Mouse (Mus musculus): Measurements from ENCODE around the gene M1ap.

M1ap gene

DNA sequence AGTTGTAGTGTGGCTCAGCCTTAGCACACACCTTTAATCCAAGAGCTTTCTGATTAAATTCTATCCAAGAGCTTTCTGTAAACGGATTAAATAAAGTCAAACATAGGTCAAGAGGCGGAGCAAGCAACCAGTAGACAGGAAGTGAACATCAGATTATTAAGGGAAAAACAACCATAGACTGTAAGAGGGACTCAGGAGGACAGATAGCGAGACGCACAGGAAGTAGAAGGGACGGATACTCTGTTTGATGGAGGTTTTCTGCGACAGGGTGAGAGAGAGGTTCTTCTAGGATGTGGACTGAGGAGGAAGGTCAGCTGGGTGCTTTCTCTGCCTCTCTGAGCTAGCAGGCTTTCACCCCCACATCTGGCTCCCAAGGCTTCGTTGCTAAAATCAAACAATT is 63.3 kb downstream of the M1ap start:
- peak; percentile 67 for DNase-seq (ENCODE audit: low spot score)

DNA sequence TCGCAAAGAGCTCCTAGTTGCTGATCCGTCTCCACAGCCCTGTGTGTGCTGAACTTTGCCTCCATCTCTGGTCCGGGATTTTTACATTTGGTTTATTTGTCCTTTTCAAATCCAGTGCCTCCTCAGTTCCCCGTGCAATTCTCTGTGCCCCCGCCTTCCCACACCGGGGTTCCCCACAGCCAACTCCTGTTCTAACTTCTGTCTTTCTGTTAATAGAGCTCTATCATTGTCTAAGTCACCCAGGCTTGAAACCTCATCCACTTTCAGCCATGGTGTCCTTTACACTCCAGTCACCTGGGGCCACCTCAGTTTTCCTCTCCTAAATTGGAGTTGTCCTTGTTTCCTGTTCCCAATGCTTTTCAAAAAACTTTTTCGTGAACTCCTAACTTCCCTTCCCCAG is 64.6 kb downstream of the M1ap start:
- DNase-seq (ENCODE audit: low spot score), result no peak

- DNase-seq (ENCODE audit: low spot score), result no peak
Observed at GRCm38 (mm10) chr6:83011756-83012155, 65.1 kb downstream of the M1ap start.

DNA sequence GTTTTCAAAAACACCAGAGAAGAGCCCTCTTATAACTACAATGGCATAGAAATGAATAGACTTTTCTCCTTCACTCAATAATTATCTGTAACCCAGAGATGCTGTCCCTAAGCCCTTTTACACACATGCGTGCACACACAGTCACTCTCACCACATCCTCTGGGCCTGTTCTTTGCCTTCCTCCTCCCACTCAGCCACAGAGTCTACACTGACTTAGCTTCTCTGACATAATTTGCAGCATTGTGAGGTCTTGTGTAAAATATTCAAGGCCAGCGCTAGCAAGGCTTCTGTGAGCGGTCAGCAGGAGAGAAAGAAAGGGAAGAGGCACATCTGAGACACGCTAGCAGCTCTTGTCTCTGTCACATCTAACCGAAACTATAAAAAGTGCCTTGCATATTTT is 66.7 kb downstream of the M1ap start:
- DNase-seq (ENCODE audit: low spot score), result peak; percentile 61

DNA sequence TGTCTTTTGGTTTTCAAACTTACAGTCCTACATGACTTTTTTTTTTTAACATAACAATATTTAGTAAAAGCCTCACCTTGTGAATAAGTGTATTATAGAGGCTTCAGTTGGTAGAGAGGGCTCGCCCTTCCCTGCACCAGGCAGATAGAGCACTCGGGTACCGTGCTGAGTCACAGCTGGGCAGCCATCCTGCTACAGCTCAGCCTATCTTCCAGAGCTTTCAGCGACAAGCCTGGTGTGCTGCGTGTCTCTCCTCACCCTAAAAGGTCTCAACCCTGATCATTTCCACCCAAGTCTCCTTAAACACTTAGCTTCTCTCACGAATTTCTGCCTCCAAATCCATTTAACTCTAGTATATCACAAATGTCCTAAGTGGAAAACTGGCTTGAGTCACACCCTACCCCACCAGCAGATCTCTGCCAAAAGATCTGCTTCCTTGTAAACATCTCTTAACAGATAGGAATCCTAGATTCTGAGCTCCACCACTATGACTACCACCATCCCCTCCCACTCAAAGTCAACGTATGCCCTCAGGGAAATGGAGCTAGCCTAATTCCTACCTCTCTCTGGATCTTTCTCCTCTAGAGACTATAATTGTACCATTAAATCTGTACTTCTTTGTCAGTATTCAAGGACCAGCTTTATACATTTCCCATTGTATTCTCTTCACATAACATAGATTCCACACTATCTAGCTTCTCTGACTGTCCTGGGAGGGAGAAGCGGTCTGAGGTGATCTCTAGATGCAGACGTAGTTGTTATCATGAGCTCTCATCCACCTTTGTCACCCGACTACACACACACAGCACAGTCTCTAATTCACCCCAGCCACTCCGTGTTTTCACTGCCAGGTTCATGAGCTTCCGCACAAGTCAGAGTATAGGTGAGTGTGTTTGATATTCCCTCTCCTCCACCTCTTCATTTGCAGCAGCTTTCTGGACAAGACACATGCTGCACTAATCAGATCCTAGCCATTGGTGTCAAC is 68.1 kb downstream of the M1ap start:
- DNase-seq (ENCODE audit: low spot score), result no peak

DNA sequence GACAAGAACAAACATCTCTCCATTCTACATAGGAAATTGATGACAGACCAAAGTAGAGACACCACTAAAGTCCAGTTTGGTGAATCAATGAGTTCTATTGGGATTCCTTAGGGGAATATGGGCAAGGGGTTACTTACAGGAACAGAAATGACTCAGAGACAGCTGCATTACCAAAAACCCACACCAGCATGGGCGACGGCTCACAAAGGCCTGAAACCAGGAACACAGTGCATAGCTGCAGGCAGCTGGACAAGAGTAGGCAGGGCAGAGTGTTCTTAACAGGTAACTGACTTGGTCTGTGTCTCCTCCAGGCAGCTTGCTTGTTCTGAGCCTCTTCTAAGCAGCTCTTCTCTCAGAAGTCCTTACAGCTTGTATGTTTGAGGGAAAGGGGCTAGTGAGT is 69.0 kb downstream of the M1ap start:
- no peak for DNase-seq (ENCODE audit: low spot score)

DNA sequence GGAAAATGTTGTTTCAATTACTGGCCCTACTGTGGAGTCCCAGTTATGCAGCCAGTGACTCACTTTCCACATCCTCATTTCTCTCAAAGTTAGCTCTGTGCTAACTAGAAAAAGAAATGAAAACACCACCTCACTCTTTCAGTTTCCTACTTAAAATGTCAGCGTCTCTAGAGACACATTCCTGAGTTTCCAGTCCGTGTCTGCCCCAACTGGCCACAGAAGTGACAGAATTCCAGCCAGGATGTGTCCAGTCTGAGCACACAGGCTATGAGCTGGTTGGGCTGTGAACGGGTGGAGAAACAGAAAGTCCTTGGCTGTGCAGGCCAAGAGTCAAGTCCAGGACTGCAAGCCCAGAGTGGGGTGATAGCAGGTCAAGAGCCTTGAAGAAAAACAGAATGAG is 70.5 kb downstream of the M1ap start:
- DNase-seq (ENCODE audit: low spot score), result no peak

DNA sequence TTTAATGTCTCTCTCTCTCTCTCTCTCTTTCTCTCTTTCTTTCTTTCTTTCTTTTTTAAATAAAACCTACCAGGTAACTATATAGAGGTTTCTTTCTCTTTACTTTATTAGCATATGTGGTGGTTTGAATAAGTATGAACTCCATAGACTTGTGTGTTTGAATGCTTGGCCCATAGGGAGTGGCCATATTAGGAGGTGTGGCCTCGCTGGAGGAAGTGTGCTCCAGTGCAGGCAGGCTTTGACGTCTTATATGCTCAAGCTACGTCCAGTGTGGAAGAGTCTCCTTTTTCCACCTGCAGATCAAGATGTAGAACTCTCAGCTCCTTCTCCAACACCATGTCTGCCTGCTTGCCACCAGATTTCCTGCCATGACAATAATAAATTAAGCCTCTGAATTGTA is 72.3 kb downstream of the M1ap start:
- DNase-seq (ENCODE audit: low spot score), result no peak

DNA sequence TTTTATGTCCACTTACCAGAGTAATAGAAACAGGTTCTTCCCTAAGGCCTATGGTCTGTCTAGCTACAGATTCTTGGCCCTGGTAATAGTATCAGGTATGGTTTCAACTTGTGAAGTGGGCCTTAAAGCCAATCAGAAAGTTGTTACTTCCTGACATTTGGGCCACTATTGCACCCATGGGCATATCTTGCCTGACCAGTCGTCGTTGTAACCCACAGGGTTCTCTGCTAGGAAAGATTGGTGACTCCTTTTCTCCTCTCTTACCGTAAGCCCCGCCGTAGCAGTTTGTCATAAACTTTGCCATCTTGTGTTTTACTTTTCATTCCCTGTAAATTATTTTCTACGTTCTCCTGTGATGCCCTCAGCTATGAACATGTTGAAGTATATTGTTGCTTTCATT is 73.4 kb downstream of the M1ap start:
- no peak for DNase-seq (ENCODE audit: low spot score)

DNA sequence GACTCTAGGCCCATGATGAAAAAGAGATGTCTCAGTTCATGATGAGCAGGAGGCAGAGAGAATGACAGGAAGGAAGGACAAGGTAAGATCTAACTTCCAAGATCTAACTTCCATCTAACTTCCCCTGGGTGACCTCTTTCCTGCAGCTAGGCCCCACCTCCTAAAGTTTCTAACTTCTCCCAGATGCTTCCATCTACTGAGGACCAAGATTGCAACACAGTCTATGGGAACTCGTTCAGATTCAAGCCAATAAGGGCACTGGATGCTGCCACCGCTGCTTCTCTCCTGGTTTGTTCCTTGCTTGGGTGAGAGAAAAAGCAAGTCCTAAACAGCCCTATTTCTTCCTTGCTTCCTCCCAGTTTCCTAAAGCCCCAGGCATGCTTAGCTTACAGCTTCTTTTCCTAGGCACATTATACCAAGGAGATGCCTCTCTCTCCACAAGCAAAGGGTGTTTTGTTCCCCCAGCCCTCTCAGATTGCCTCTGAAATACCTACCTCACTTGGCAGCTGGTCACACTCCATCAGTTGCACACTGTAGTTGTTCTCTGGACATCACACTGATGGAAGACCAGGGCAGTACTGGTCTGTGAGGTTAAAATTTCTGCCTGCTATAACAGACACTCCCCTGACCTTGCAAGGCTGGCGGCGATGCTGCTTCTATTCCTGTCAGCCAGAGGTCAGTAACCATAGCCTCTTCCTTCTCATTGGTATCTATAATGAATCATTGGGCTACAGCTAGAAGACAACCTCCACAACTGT is 74.3 kb downstream of the M1ap start:
- no peak for DNase-seq (ENCODE audit: low spot score)

- DNase-seq (ENCODE audit: low spot score), result no peak
Observed at GRCm38 (mm10) chr6:83023008-83023407, 76.3 kb downstream of the M1ap start.

GRCm38 (mm10) chr6:83023786-83024185 is 77.1 kb downstream of the M1ap start:
- DNase-seq (ENCODE audit: low spot score), result no peak

GRCm38 (mm10) chr6:83024421-83024820 is 77.7 kb downstream of the M1ap start:
- DNase-seq (ENCODE audit: low spot score), result no peak

DNA sequence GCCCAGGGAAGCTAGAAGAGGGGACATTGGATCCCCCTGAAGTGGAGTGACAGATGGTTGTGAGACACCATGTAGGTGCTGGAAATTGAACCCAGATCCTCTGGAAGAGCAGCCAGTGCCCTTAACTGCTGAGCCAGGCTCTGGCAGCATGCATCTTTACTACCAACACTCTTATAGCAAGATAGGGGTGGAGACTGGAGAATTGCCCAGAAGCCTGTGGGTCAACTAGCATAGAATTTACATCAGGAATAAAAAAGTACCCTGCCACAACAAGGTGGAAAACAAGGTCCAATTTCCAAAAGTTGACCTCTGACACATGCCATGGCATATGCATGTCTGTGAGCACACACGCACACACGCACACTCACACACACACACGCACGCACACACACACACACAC is 78.5 kb downstream of the M1ap start:
- DNase-seq (ENCODE audit: low spot score), result no peak

DNA sequence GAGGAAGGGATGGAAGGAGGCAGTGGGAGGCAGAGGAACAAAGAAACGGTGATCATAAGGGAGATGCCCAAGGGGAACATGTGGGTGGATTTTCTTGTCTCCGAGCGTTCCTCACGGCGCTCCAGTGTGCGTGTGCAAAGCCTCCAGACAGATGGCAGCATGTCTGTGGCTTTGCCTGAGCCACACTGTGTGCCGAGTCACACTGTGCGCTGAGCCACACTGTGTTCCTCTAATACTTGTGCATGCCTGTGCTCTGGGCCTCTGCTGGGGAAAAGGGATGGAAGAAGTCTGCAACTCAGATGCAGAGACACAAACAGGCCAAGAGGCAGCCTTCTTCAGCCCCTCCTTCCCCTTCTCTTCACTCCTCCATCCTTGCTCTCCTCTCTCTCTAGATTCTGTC is 80.6 kb downstream of the M1ap start:
- DNase-seq (ENCODE audit: low spot score), result no peak

- no peak for DNase-seq (ENCODE audit: low spot score)
Observed at GRCm38 (mm10) chr6:83027706-83028105, 81.0 kb downstream of the M1ap start.

DNA sequence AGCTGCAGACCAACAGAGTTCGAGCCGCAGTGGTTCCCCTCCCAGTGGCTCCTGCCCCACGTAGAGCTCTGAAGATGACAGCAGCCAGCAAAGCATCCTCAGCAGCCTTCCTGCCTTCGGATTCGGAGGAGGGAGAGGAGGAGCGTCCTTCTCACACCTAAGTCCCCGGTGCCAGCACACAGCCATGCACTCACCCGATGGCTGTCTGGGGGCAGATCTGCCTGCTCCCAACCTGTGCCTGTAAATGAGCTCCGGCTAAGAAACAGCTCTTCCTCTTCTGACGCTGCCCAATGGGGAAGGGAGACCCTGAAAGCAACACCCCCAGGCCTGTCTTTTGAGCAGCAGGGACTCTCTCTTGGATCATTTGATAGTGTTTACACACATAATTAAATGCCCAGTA is 83.1 kb downstream of the M1ap start:
- no peak for DNase-seq (ENCODE audit: low spot score)

GRCm38 (mm10) chr6:83031111-83031510 is 84.4 kb downstream of the M1ap start:
- no peak for DNase-seq (ENCODE audit: low spot score)

DNA sequence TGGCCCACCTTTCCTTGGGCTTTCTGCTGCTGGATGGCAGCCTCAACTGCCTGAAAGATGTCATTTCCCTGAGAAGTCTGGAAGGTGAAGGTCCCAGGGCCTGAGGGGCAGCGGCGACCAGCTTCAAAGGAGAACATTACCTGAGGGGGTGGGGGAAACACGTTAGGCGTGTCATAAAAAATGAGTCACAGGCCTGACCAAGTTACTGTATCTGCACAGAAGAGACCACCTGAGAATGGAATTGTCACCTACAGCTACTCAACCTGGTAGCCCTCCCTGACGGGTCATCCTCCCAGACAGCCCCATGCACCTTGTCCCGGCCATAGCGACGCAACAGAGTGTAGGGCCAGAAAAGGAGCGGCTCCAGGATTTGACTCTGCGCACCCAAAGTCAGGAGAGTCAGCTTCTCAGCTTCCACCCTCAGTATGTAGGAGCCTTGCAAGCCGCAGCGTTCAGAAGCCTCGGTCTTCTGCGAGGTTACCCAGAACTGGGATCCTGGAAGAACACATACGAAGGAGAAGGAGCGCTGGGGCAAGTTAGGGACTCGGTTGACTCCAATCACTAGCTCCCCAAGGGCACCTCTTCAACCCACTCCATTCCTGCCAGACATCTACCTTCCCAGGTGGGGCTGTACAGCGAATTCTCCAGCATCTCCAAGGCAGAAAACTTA is 85.4 kb downstream of the M1ap start:
- no peak for DNase-seq (ENCODE audit: low spot score)

GRCm38 (mm10) chr6:83032769-83033191 is 86.1 kb downstream of the M1ap start:
- peak; percentile 41 for DNase-seq (ENCODE audit: low spot score)

DNA sequence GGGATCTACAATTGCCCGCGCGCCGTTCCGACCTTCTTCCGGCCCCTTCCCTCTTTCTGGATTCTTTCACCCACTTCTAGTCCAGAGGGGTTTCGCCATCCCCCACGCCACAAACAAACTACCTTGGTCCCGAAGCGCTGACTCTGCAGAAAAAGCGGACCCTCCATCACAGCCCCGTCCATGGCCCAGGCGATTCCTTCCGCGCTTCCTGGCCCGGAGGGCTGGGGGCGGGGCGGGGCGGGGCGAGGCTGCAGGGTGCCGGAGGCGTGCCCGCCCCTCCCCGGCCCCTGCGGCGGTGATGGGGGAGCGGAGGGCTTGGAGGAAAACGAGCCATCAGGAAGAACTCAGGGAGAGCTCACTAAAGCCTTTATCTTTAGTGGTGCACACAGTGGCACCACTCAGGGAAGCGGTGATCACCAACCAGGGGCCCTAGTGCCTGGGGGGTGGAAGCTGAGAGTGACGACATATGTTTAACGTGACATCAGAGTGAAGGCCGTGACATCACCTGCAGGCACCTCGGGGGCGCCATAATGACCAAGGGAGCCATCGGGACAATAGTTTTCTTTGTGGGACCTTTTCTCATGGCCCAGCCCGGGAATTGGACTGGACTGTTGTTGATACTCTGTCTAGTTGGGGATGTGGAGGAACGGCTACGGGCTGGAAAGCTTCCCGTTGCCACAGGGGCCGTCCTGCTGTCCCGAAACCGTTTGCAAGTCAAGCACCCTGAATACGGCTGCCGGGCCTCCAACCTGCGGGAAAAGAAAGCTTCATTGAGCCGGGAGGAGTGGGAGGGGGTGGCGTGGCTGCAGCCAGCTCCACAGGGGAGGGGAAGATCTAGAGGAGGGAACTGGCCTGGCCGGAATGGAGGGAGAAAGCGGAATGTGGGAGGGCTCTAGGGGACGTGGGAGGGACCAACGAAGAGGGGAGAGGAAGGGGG is 86.8 kb downstream of the M1ap start, which contains the start of the genes Dok1 and Loxl3:
Dok1 (minus strand) TSS at position 223 of the 937 bp plus-strand sequence.
Loxl3 (plus strand) TSS at position 925 of the 937 bp plus-strand sequence.
- peak; percentile 58 for DNase-seq (ENCODE audit: low spot score)
